Comparison of ENCODE assay signal across 11 mouse cellular contexts in genomic region chr11:97695712-97696401, GRCm38 (mm10). TPM values are rescaled to one million over a fixed set of nuclear protein-coding genes. Genes with fewer than 3 reads are reported as not detected.
DNase-seq lines count a peak whose midpoint lies in the region; ATAC-seq and TF ChIP-seq lines count a peak whose summit lies in the region.
"Had no signal": no experiment of that assay in that cellular context is flagged by ENCODE, and none has a peak within 500 bp of the region (broad histone marks: within the 10 kb centered on the region; RNA-seq: fewer than 3 reads in every experiment).

No protein-coding gene starts in this region.

- H3K9me3 ChIP-seq in kidney, postnatal 0 days (replicated peaks; ENCODE audit: low read length), result no peaks in the 10 kb centered on the region
- no peaks in the 10 kb centered on the region for H3K9me3 ChIP-seq in embryonic facial prominence, embryonic 11.5 days (replicated peaks; ENCODE audit: control insufficient read depth, low read length)
- no peaks in the 10 kb centered on the region for H3K9me3 ChIP-seq in hindbrain, embryonic 11.5 days (ENCODE audit: control insufficient read depth, low read length)
- H3K9me3 ChIP-seq in midbrain, embryonic 14.5 days (ENCODE audit: control insufficient read depth, low read length), result no peaks in the 10 kb centered on the region

- no peak overlapping the region for H3K4me2 ChIP-seq in kidney, postnatal 0 days (ENCODE audit: low read length)
- peak overlapping the region; percentile 17; the same call in 1 of the 2 replicates for H3K4me2 ChIP-seq in embryonic facial prominence, embryonic 11.5 days (ENCODE audit: low read depth, low read length)
- H3K4me2 ChIP-seq in hindbrain, embryonic 11.5 days (replicated peaks; ENCODE audit: low read depth, low read length), result peak overlapping the region; percentile 23
- H3K4me2 ChIP-seq in midbrain, embryonic 14.5 days (ENCODE audit: low read length), result peak overlapping the region; percentile 65

- H3K27ac ChIP-seq in kidney, postnatal 0 days, result no peak overlapping the region
- H3K27ac ChIP-seq in embryonic facial prominence, embryonic 11.5 days (replicated peaks; ENCODE audit: low read depth, low read length), result no peak overlapping the region
- H3K27ac ChIP-seq in hindbrain, embryonic 11.5 days (ENCODE audit: low read depth, low read length), result peak overlapping the region; percentile 45; the same call in 1 of the 2 replicates
- peak overlapping the region; percentile 79 for H3K27ac ChIP-seq in midbrain, embryonic 14.5 days (replicated peaks; ENCODE audit: low read depth, low read length)
- H3K27ac ChIP-seq: macrophage had no signal

- TF ChIP-seq POLR2A in lung, adult 2 months (IDR thresholded peaks at IDR 0.05; ENCODE audit: borderline replicate concordance, extremely low read depth, low read depth, low read length), result no peak

- no peak overlapping the region for H3K4me3 ChIP-seq in kidney, postnatal 0 days (replicated peaks; ENCODE audit: low read depth, low read length)
- H3K4me3 ChIP-seq in embryonic facial prominence, embryonic 11.5 days (ENCODE audit: low read depth, low read length), result no peak overlapping the region; the same call in 1 of the 2 replicates
- H3K4me3 ChIP-seq in hindbrain, embryonic 11.5 days (ENCODE audit: low read depth, low read length), result peak overlapping the region; percentile 8; the same call in 1 of the 2 replicates
- peak overlapping the region; percentile 93 for H3K4me3 ChIP-seq in midbrain, embryonic 14.5 days (replicated peaks; ENCODE audit: low read depth, low read length)
- no peak overlapping the region for H3K4me3 ChIP-seq in lung, adult 2 months (replicated peaks; ENCODE audit: extremely low read depth, low read depth, low read length)

- peaks cover 25% of the 10 kb centered on the region for H3K36me3 ChIP-seq in kidney, postnatal 0 days (ENCODE audit: insufficient read depth, low read length)
- H3K36me3 ChIP-seq in embryonic facial prominence, embryonic 11.5 days (replicated peaks; ENCODE audit: control insufficient read depth, insufficient read depth, low read depth, low read length), result peaks cover 14% of the 10 kb centered on the region
- H3K36me3 ChIP-seq in hindbrain, embryonic 11.5 days (ENCODE audit: control insufficient read depth, insufficient read depth, low read length), result peaks cover 8% of the 10 kb centered on the region
- peaks cover 25% of the 10 kb centered on the region for H3K36me3 ChIP-seq in midbrain, embryonic 14.5 days (ENCODE audit: control insufficient read depth, insufficient read depth, low read length)

- 45% methylated on average over 9 of the region's 9 CpGs for WGBS in kidney, postnatal 0 days
- 33% methylated on average over 9 of the region's 9 CpGs for WGBS in embryonic facial prominence, embryonic 11.5 days
- WGBS in hindbrain, embryonic 11.5 days, result 28% methylated on average over 9 of the region's 9 CpGs
- WGBS in midbrain, embryonic 14.5 days, result 25% methylated on average over 9 of the region's 9 CpGs
- WGBS in lung, adult 2 months, result 62% methylated on average over 9 of the region's 9 CpGs

- ATAC-seq in kidney, postnatal 0 days (replicated peaks; ENCODE audit: low FRiP score, low read depth), result no peak
- ATAC-seq in embryonic facial prominence, embryonic 11.5 days (replicated peaks; ENCODE audit: insufficient number of reproducible peaks, low FRiP score, low TSS enrichment, low read depth), result no peak
- no peak for ATAC-seq in hindbrain, embryonic 11.5 days (ENCODE audit: low FRiP score)
- ATAC-seq in midbrain, embryonic 14.5 days (ENCODE audit: low FRiP score, low TSS enrichment), result no peak
- ATAC-seq: Patski had no signal

- DNase-seq in kidney, postnatal 0 days (ENCODE audit: low spot score), result no peak
- no peak for DNase-seq in kidney, adult 9 months
- no peak for DNase-seq in embryonic facial prominence, embryonic 11.5 days (ENCODE audit: low spot score)
- DNase-seq in hindbrain, embryonic 11.5 days (ENCODE audit: low spot score), result no peak
- peak; percentile 55 for DNase-seq in midbrain, embryonic 14.5 days
- no peak for DNase-seq in retina, postnatal 1 day
- DNase-seq in left cerebral cortex, adult 18-20 months (ENCODE audit: low spot score in 2 of 2), result no peak
- DNase-seq in lung, adult 2 months, result no peak
- DNase-seq: kidney, adult 11 months had no signal

- H3K9ac ChIP-seq in kidney, postnatal 0 days (ENCODE audit: low read depth, low read length), result 0 out of 2 replicates have a peak overlapping the region, but pooled peaks have one; percentile 18
- peak overlapping the region; percentile 22; the same call in 1 of the 2 replicates for H3K9ac ChIP-seq in embryonic facial prominence, embryonic 11.5 days (replicated peaks; ENCODE audit: low read length)
- H3K9ac ChIP-seq in hindbrain, embryonic 11.5 days (ENCODE audit: low read depth, low read length), result peak overlapping the region; percentile 34; the same call in 1 of the 2 replicates
- peak overlapping the region; percentile 37 for H3K9ac ChIP-seq in midbrain, embryonic 14.5 days (replicated peaks; ENCODE audit: low read length)

- no peak for TF ChIP-seq CTCF in kidney, postnatal 0 days (IDR thresholded peaks at IDR 0.05; ENCODE audit: low read depth)
- TF ChIP-seq CTCF in lung, adult 2 months (IDR thresholded peaks at IDR 0.05; ENCODE audit: insufficient read depth, low read length), result no peak

- H3K4me1 ChIP-seq in kidney, postnatal 0 days (replicated peaks; ENCODE audit: insufficient read depth, low read length), result peaks cover 27% of the 10 kb centered on the region
- H3K4me1 ChIP-seq in embryonic facial prominence, embryonic 11.5 days (ENCODE audit: control insufficient read depth, insufficient read depth, low read length), result peaks cover 15% of the 10 kb centered on the region
- H3K4me1 ChIP-seq in hindbrain, embryonic 11.5 days (replicated peaks; ENCODE audit: control insufficient read depth, insufficient read depth, low read length), result peaks cover 17% of the 10 kb centered on the region
- peaks cover 41% of the 10 kb centered on the region for H3K4me1 ChIP-seq in midbrain, embryonic 14.5 days (ENCODE audit: control insufficient read depth, insufficient read depth, low read length)
- peaks cover 5% of the 10 kb centered on the region; the same call in 1 of the 2 replicates for H3K4me1 ChIP-seq in lung, adult 2 months (ENCODE audit: control insufficient read depth, insufficient read depth, low read length)

- H3K27me3 ChIP-seq in kidney, postnatal 0 days (ENCODE audit: insufficient read depth, low read length), result no peaks in the 10 kb centered on the region
- H3K27me3 ChIP-seq in embryonic facial prominence, embryonic 11.5 days (ENCODE audit: control insufficient read depth, insufficient read depth, low read length), result no peaks in the 10 kb centered on the region
- H3K27me3 ChIP-seq in hindbrain, embryonic 11.5 days (ENCODE audit: control insufficient read depth, insufficient read depth, low read length), result no peaks in the 10 kb centered on the region
- no peaks in the 10 kb centered on the region for H3K27me3 ChIP-seq in midbrain, embryonic 14.5 days (ENCODE audit: control insufficient read depth, insufficient read depth, low read length)
- H3K27me3 ChIP-seq: Patski had no signal

RNA-seq across cellular contexts. Expression of gene Pcgf2, which starts 4.4 kb away (rescaled TPM):
- polyA plus RNA-seq in kidney, postnatal 0 days (2015; fragmentation: Nextera tagmentation; extraction: Ambion mirVana), result 10.4 and 11.4 TPM in 2 replicates
- polyA plus RNA-seq in embryonic facial prominence, embryonic 11.5 days (2014; fragmentation: Nextera tagmentation; extraction: Ambion mirVana), result 18.0 and 21.8 TPM in 2 replicates
- polyA plus RNA-seq in hindbrain, embryonic 11.5 days (2014; fragmentation: Nextera tagmentation; extraction: Ambion mirVana), result 16.9 and 18.6 TPM in 2 replicates
- 25.5 and 31.2 TPM in 2 replicates for polyA plus RNA-seq in midbrain, embryonic 14.5 days (2014; fragmentation: Nextera tagmentation; extraction: Ambion mirVana)
- 10 to 100 TPM; 32.4 to 35.2 TPM for total RNA-seq in left cerebral cortex, adult 18-20 months (2021)
- 65.9 and 81.9 TPM in 2 replicates for polyA plus RNA-seq in lung, adult 2 months (2012; rRNA removed)

RNA-seq across cellular contexts. Expression of gene Psmb3, which starts 7.3 kb away (rescaled TPM):
- 504 and 541 TPM in 2 replicates for polyA plus RNA-seq in kidney, postnatal 0 days (2015; fragmentation: Nextera tagmentation; extraction: Ambion mirVana)
- polyA plus RNA-seq in embryonic facial prominence, embryonic 11.5 days (2014; fragmentation: Nextera tagmentation; extraction: Ambion mirVana), result 476 and 532 TPM in 2 replicates
- polyA plus RNA-seq in hindbrain, embryonic 11.5 days (2014; fragmentation: Nextera tagmentation; extraction: Ambion mirVana), result 468 and 507 TPM in 2 replicates
- 456 and 503 TPM in 2 replicates for polyA plus RNA-seq in midbrain, embryonic 14.5 days (2014; fragmentation: Nextera tagmentation; extraction: Ambion mirVana)
- total RNA-seq in left cerebral cortex, adult 18-20 months (2021), result 100 to 1,000 TPM; 122 to 128 TPM
- 214 and 264 TPM in 2 replicates for polyA plus RNA-seq in lung, adult 2 months (2012; rRNA removed)

RNA-seq across cellular contexts. Expression of gene Cisd3, which starts 10.2 kb away (rescaled TPM):
- 69.2 and 70.9 TPM in 2 replicates for polyA plus RNA-seq in kidney, postnatal 0 days (2015; fragmentation: Nextera tagmentation; extraction: Ambion mirVana)
- 11.8 TPM in 2 replicates for polyA plus RNA-seq in embryonic facial prominence, embryonic 11.5 days (2014; fragmentation: Nextera tagmentation; extraction: Ambion mirVana)
- 11.8 and 14.8 TPM in 2 replicates for polyA plus RNA-seq in hindbrain, embryonic 11.5 days (2014; fragmentation: Nextera tagmentation; extraction: Ambion mirVana)
- polyA plus RNA-seq in midbrain, embryonic 14.5 days (2014; fragmentation: Nextera tagmentation; extraction: Ambion mirVana), result 17.4 and 21.8 TPM in 2 replicates
- 10 to 100 TPM; 54.7 to 57.2 TPM for total RNA-seq in left cerebral cortex, adult 18-20 months (2021)
- polyA plus RNA-seq in lung, adult 2 months (2012; rRNA removed), result 26.4 and 34.0 TPM in 2 replicates

RNA-seq across cellular contexts. Expression of gene Mllt6, which starts 32.6 kb away (rescaled TPM):
- 2.3 TPM in 2 replicates for polyA plus RNA-seq in kidney, postnatal 0 days (2015; fragmentation: Nextera tagmentation; extraction: Ambion mirVana)
- polyA plus RNA-seq in embryonic facial prominence, embryonic 11.5 days (2014; fragmentation: Nextera tagmentation; extraction: Ambion mirVana), result 3.7 and 3.9 TPM in 2 replicates
- 4.1 and 4.2 TPM in 2 replicates for polyA plus RNA-seq in hindbrain, embryonic 11.5 days (2014; fragmentation: Nextera tagmentation; extraction: Ambion mirVana)
- polyA plus RNA-seq in midbrain, embryonic 14.5 days (2014; fragmentation: Nextera tagmentation; extraction: Ambion mirVana), result 6.2 and 9.0 TPM in 2 replicates
- total RNA-seq in left cerebral cortex, adult 18-20 months (2021), result 100 to 1,000 TPM; 135 to 149 TPM
- polyA plus RNA-seq in lung, adult 2 months (2012; rRNA removed), result 65.9 and 79.6 TPM in 2 replicates

RNA-seq across cellular contexts. Expression of gene Pip4k2b, which starts 48.6 kb away (rescaled TPM):
- 1.5 TPM in 2 replicates for polyA plus RNA-seq in kidney, postnatal 0 days (2015; fragmentation: Nextera tagmentation; extraction: Ambion mirVana)
- polyA plus RNA-seq in embryonic facial prominence, embryonic 11.5 days (2014; fragmentation: Nextera tagmentation; extraction: Ambion mirVana), result 2.6 and 2.8 TPM in 2 replicates
- polyA plus RNA-seq in hindbrain, embryonic 11.5 days (2014; fragmentation: Nextera tagmentation; extraction: Ambion mirVana), result 2.9 and 3.4 TPM in 2 replicates
- 4.8 and 7.7 TPM in 2 replicates for polyA plus RNA-seq in midbrain, embryonic 14.5 days (2014; fragmentation: Nextera tagmentation; extraction: Ambion mirVana)
- 100 to 1,000 TPM; 120 to 123 TPM for total RNA-seq in left cerebral cortex, adult 18-20 months (2021)
- polyA plus RNA-seq in lung, adult 2 months (2012; rRNA removed), result 11.9 and 14.6 TPM in 2 replicates

Comparison
In these comparisons a context has a peak if more than half of its experiments do, and no peak if none do; other contexts are left out.
1. H3K27ac ChIP-seq: peak in hindbrain, embryonic 11.5 days (single experiment) and midbrain, embryonic 14.5 days (single experiment); none in kidney, postnatal 0 days (single experiment) and embryonic facial prominence, embryonic 11.5 days (single experiment).
2. H3K4me3 ChIP-seq: peak in hindbrain, embryonic 11.5 days (single experiment) and midbrain, embryonic 14.5 days (single experiment); none in kidney, postnatal 0 days (single experiment), embryonic facial prominence, embryonic 11.5 days (single experiment) and lung, adult 2 months (single experiment).
3. Peak in every context shown above with its lines, with median percentiles within 50 percentile points of each other: H3K9ac ChIP-seq.